Mouse (Mus musculus) bone marrow macrophage, adult 2 months (primary cell): ENCODE measurements around the gene Tenm3.

Experiments used
- CTCF ChIP-seq: IDR thresholded peaks from 2 replicates; pipeline ENCODE4 v1.5.1; 2012; ENCODE audit warnings: low read depth, mild to moderate bottlenecking, low read length, moderate library complexity
- POLR2A ChIP-seq: IDR thresholded peaks from 2 replicates; pipeline ENCODE4 v1.6.1; 2012; ENCODE audit warnings: mild to moderate bottlenecking, low read depth, low read length, borderline replicate concordance

DNA sequence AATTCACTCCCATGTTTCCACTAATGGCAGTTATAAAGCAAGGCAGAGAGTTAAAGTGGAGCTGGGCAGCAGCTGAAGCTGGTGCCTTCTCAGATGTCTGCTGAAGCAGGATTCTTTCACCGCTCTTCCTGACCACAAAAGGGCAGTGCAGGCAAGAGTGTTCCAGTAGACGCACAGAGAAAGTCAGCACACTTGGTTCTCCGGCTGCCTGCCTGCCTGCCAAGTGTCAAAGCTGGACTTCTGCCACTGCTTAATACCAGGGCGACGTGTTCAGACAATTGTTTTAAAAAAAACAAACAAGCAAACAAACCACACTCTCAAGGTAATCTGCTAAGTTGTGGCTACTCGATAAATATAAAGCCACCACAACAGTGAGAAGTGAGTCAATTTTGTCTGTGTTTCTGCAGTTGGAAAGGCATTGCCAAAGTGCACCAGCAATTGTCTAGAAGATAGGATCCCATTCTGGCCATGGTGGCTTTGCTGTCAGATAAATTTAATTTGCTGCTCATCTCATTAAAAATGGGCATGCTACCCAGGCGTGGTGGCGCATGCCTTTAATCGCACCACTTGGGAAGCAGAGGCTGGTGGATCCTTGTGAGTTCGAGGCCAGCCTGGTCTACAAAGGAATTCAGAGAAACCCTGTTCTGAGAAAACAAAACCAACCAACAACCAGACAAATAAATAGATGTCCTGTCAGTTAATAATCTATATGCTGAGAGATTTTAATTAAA, 152.9 kb downstream of the Tenm3 start:
- TF ChIP-seq POLR2A, result no peak
- no peak for TF ChIP-seq CTCF
